Mouse (Mus musculus) MEL (cell line): ENCODE data around the gene Cenpx. TPM values are rescaled to one million over a fixed set of nuclear protein-coding genes. Genes with fewer than 3 reads are reported as not detected.

ENCODE experiments used
- DNase-seq: peaks from one replicate; pipeline ENCODE4 v3.0.0; 2011; ENCODE audit warnings: low read depth, low spot score
- H3K27ac ChIP-seq: 2 replicates; pipeline ENCODE4 v1.5.1; 2012; ENCODE audit warnings: low read depth, mild to moderate bottlenecking, control low read depth, low read length, moderate library complexity; ENCODE audit not compliant: control insufficient read depth
- H3K27me3 ChIP-seq, 2 experiments: fragments of 150-350 bp in 1 of 2; sonication (generic) in 1 of 2; 2 replicates each; pipeline ENCODE4 v1.6.1; 2012; ENCODE audit warnings: low read length in 2 of 2, mild to moderate bottlenecking in 2 of 2, improper control_type of control experiment in 1 of 2, moderate library complexity in 1 of 2; ENCODE audit not compliant: insufficient read depth in 2 of 2, control insufficient read depth in 1 of 2
- H3K36me3 ChIP-seq, 2 experiments: 2 replicates each; pipeline ENCODE4 v1.6.1; 2012 to 2014; ENCODE audit warnings: low read length in 2 of 2, improper control_type of control experiment in 1 of 2, inconsistent platforms in 1 of 2, mild to moderate bottlenecking in 1 of 2; ENCODE audit not compliant: insufficient read depth in 2 of 2, control insufficient read depth in 1 of 2
- H3K4me1 ChIP-seq, 2 experiments: fragments of 150-350 bp in 1 of 2; sonication (generic) in 1 of 2; 2 replicates each; pipeline ENCODE4 v1.6.1; 2012; ENCODE audit warnings: low read length in 2 of 2, improper control_type of control experiment in 1 of 2, mild to moderate bottlenecking in 1 of 2; ENCODE audit not compliant: insufficient read depth in 2 of 2, control insufficient read depth in 1 of 2
- H3K4me3 ChIP-seq, 2 experiments: fragments of 150-350 bp in 1 of 2; sonication (generic) in 1 of 2; 2 replicates each; pipeline ENCODE4 v1.5.1; 2012; ENCODE audit warnings: low read depth in 2 of 2, low read length in 2 of 2, mild to moderate bottlenecking in 2 of 2, moderate library complexity in 2 of 2, control low read depth in 1 of 2, improper control_type of control experiment in 1 of 2; ENCODE audit not compliant: control insufficient read depth in 1 of 2, insufficient read depth in 1 of 2
- H3K79me2 ChIP-seq: 2 replicates; pipeline ENCODE4 v1.6.1; 2012; ENCODE audit warnings: mild to moderate bottlenecking, low read length, moderate library complexity; ENCODE audit not compliant: control insufficient read depth, poor library complexity, insufficient read depth
- H3K9ac ChIP-seq: 2 replicates; pipeline ENCODE4 v1.6.1; 2012; ENCODE audit warnings: low read depth, mild to moderate bottlenecking, control low read depth, low read length, moderate library complexity; ENCODE audit not compliant: control insufficient read depth, poor library complexity, severe bottlenecking
- H3K9me3 ChIP-seq: fragments of 150-350 bp; sonication (generic); replicated peaks from 2 replicates; pipeline ENCODE4 v1.6.1; 2012; ENCODE audit warnings: mild to moderate bottlenecking, low read length, improper control_type of control experiment, moderate library complexity; ENCODE audit not compliant: insufficient read depth
- CTCF ChIP-seq, 3 experiments: IDR thresholded peaks in 2 of 3; conservative IDR thresholded peaks in 1 of 3; 2 replicates each; pipeline ENCODE4 v1.5.1; 2011 to 2012; ENCODE audit warnings: low read length in 3 of 3, low read depth in 2 of 3, mild to moderate bottlenecking in 2 of 3, improper control_type of control experiment in 1 of 3, inconsistent platforms in 1 of 3, mixed read lengths in 1 of 3, moderate library complexity in 1 of 3; ENCODE audit not compliant: control insufficient read depth in 1 of 3, insufficient read depth in 1 of 3, poor library complexity in 1 of 3, severe bottlenecking in 1 of 3
- MYB ChIP-seq: IDR thresholded peaks from 2 replicates; pipeline ENCODE4 v1.6.1; 2011; ENCODE audit warnings: mild to moderate bottlenecking, low read depth, low read length, improper control_type of control experiment
- POLR2AphosphoS2 ChIP-seq: IDR thresholded peaks from 2 replicates; pipeline ENCODE4 v1.6.1; 2011; ENCODE audit warnings: low read length, improper control_type of control experiment
- RAD21 ChIP-seq: IDR thresholded peaks from 2 replicates; pipeline ENCODE4 v1.6.1; 2011; ENCODE audit warnings: mild to moderate bottlenecking, low read depth, low read length, improper control_type of control experiment
- SMC3 ChIP-seq: IDR thresholded peaks from 2 replicates; pipeline ENCODE4 v1.6.1; 2011; ENCODE audit warnings: low read depth, low read length, improper control_type of control experiment
- TBP ChIP-seq: IDR thresholded peaks from 2 replicates; pipeline ENCODE4 v1.8.0; 2011; ENCODE audit warnings: low read depth, low read length, improper control_type of control experiment
- UBTF ChIP-seq: IDR thresholded peaks from 2 replicates; pipeline ENCODE4 v1.6.1; 2012; ENCODE audit warnings: low read depth, mild to moderate bottlenecking, inconsistent platforms, low read length, improper control_type of control experiment, moderate library complexity, borderline replicate concordance; ENCODE audit not compliant: insufficient read depth
- ZC3H11A ChIP-seq: IDR thresholded peaks from 2 replicates; pipeline ENCODE4 v1.6.1; 2012; ENCODE audit warnings: low read depth, mild to moderate bottlenecking, inconsistent platforms, low read length, improper control_type of control experiment
- polyA plus RNA-seq, 2 experiments: library from polyadenylated mRNA; stranded (reverse) in 1 of 2; unstranded in 1 of 2; fragments of >175 nt in 1 of 2; fragments of >200 nt in 1 of 2; gene quantifications; 2 replicates each; pipeline versions ENCODE4 v1.2.1 to v1.2.4; 2012; ENCODE audit warnings: low replicate concordance in 2 of 2, low read depth in 1 of 2; ENCODE audit not compliant: insufficient read length in 2 of 2, insufficient read depth in 1 of 2, missing spikeins in 1 of 2
- total RNA-seq: library from RNA; depleted of rRNA; stranded (reverse); fragments of 300-350 nt; gene quantifications from 2 replicates; pipeline ENCODE4 v1.2.3, GENCODE M21; 2012

Cenpx gene
- total and polyA plus RNA-seq, 3 experiments, result 141 to 206 TPM; not detected in 1

- H3K27me3 ChIP-seq, result no peaks in the 10 kb centered on the region
- no peak for DNase-seq
- no peak overlapping the region for H3K9ac ChIP-seq
- no peaks in the 10 kb centered on the region for H3K9me3 ChIP-seq
- no peaks in the 10 kb centered on the region for H3K4me1 ChIP-seq
- no peak for TF ChIP-seq UBTF
- peak; percentile 18; the same call in 1 of the 2 replicates for TF ChIP-seq POLR2AphosphoS2
- TF ChIP-seq, all 39 proteins: peak for 1
- Histone ChIP-seq H3K36me3 (no peaks in the 10 kb centered on the region), H3K27ac (no peak overlapping the region), H3K79me2 (no peaks in the 10 kb centered on the region), H3K4me3 (no peak overlapping the region)
These were observed 8.6 kb upstream of the Cenpx start for GRCm38 (mm10) chr11:120722067-120722630.

DNA sequence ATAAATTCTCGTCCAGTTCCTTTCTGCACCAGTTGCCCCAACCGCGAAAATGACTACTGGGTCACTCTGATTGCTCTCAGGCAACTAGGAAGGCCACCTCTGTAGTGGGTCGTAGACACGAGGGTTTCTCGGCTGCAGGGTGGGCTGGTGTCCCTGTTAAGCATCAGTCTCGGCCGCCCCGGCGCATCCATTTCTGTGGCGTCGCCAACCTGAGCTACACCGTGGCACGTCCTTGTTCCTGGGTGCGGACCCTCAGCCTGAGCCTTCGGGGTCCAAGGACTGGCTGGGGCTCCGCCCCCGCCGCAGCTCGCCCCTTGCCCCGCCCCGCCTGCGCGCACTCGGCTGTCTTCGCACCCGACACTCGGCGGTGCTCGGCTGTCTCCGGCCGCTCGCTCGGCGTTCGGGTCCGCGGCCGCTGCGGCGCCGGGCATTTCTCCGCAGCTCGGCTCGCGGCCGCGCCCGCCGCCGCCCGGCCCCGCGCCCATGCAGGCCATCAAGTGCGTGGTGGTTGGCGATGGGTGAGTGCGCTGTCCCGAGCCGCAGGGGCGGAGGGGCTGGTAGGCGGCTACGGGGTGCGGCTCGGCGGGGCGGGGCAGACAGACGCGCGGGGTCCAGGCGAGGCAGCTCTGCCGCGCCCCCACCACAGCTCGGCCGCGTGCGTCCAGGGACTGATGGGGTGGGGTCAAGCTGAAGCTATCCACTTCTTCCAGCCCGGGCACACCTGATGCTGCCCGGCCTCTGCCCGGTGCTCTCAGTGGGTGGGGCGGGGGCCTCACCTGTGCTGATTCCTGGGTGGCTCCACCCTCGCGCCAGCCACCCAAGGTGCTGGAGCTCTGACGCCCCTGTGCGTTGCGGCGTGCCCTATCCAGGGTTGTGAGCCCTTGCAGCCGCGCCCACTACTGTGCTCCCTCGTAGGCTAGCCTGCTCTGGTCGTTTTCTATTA is 7.9 kb upstream of the Cenpx start, which contains the start of gene Rac3:
TSS of gene Rac3 (plus strand) at position 347 of the 943 bp plus-strand sequence.
- H3K36me3 ChIP-seq, result no peaks in the 10 kb centered on the region; a peak in 1 of 4 replicates
- no peaks in the 10 kb centered on the region for H3K27me3 ChIP-seq
- TF ChIP-seq TBP, result no peak
- no peaks in the 10 kb centered on the region for H3K4me1 ChIP-seq
- no peaks in the 10 kb centered on the region for H3K9me3 ChIP-seq
- H3K27ac ChIP-seq, result no peak within 1 kb of the TSS
- no peaks in the 10 kb centered on the region for H3K79me2 ChIP-seq
- DNase-seq, result no peak
- H3K4me3 ChIP-seq, result no peak within 1 kb of the TSS
- no peak within 1 kb of the TSS for H3K9ac ChIP-seq

GRCm38 (mm10) chr11:120720450-120720849 is 6.9 kb upstream of the Cenpx start:
- Histone ChIP-seq H3K36me3 (no peaks in the 10 kb centered on the region; a peak in 1 of 4 replicates), H3K9me3 (no peaks in the 10 kb centered on the region), H3K4me3 (no peak overlapping the region), H3K4me1 (no peaks in the 10 kb centered on the region), H3K9ac (no peak overlapping the region), H3K27ac (no peak overlapping the region), H3K27me3 (no peaks in the 10 kb centered on the region), H3K79me2 (no peaks in the 10 kb centered on the region)
- TF ChIP-seq SMC3, result peak; percentile 73
- peak; percentile 59 for TF ChIP-seq ZC3H11A
- TF ChIP-seq CTCF (IDR thresholded peaks at IDR 0.05 in 2 of 3, conservative IDR thresholded peaks at IDR 0.05 in 1 of 3; ENCODE audit: control insufficient read depth in 1 of 3, insufficient read depth in 1 of 3, low read depth in 2 of 3, low read length in 3 of 3, poor library complexity in 1 of 3, severe bottlenecking in 1 of 3), result peak; percentile 71 to 85 (median 78)
- peak; percentile 78 for TF ChIP-seq RAD21
- no peak for TF ChIP-seq MYB
- peak; percentile 74 for DNase-seq
